Mouse (Mus musculus): Measurements from ENCODE around the gene Syk. TPM values are rescaled to one million over a fixed set of nuclear protein-coding genes. Genes with fewer than 3 reads are reported as not detected.

The Syk gene
- polyA plus RNA-seq, 1 experiment, result 22.4 TPM

DNA sequence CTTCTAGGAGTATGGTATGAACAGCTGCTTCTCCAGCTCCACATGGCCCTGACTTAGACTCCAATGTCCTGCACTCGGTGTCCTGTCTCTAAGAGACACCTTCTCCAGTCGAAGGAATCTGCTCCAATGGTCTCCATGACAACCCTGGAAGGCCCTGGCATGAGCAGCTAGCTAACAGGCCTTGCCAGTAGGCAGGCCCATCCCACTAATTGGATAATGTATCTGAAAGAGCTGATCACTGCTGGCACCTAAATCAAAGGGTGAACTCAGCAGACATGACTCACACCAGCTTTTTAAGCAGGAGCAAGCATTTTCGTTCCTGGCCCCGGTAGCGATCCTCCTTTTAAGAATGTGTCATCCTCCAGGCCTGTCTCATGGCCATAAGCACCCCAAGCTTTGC, 96.9 kb downstream of the Syk start:
- Histone ChIP-seq H3K27ac (ENCODE audit: control insufficient read depth, insufficient read depth, low read length) (no peak overlapping the region), H3K4me1 (replicated peaks; ENCODE audit: control insufficient read depth, insufficient read depth, low read length) (peaks cover 17% of the 10 kb centered on the region), H3K36me3 (ENCODE audit: control insufficient read depth, insufficient read depth, low read length) (no peaks in the 10 kb centered on the region), H3K4me3 (ENCODE audit: control insufficient read depth, insufficient read depth, low read length) (no peak overlapping the region), H3K27me3 (ENCODE audit: control insufficient read depth, insufficient read depth, low read length) (no peaks in the 10 kb centered on the region; the same call in 1 of the 2 replicates)
- 87% methylated on average over 5 of the region's 5 CpGs for WGBS
- no peak for TF ChIP-seq POLR2A (IDR thresholded peaks at IDR 0.05; ENCODE audit: control insufficient read depth, extremely low read depth, insufficient read depth, low read length, poor library complexity)
- TF ChIP-seq CTCF (IDR thresholded peaks at IDR 0.05; ENCODE audit: borderline replicate concordance, control insufficient read depth, extremely low read depth, insufficient read depth, low read length, poor library complexity), result no peak
- no peak for DNase-seq

DNA sequence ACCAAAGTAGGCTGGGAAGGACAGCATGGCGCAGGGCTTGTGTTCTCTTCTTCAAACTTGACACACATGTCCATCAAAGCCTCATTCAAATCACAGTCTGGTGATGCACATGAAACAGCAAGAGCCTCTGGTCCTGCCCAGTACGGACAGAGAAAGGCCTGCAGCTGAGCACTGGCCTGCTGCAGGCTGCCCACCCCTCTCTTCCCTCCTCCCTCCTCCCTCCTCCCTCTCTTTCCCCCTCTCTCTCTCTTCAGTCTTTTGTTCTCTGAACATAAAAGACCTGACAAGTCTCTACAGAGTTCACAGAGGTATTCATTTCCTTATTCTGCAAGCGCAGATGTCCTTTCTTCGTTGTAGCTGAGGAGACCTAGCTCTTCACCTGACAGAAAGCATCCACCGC, 99.1 kb downstream of the Syk start:
- WGBS, result 29% methylated on average over 5 of the region's 5 CpGs
- no peak for DNase-seq
- Histone ChIP-seq H3K4me1 (replicated peaks; ENCODE audit: control insufficient read depth, insufficient read depth, low read length) (peaks cover 17% of the 10 kb centered on the region), H3K27me3 (ENCODE audit: control insufficient read depth, insufficient read depth, low read length) (no peaks in the 10 kb centered on the region; the same call in 1 of the 2 replicates), H3K4me3 (ENCODE audit: control insufficient read depth, insufficient read depth, low read length) (no peak overlapping the region), H3K36me3 (ENCODE audit: control insufficient read depth, insufficient read depth, low read length) (no peaks in the 10 kb centered on the region), H3K27ac (ENCODE audit: control insufficient read depth, insufficient read depth, low read length) (0 out of 2 replicates have a peak overlapping the region, but pooled peaks have one; percentile 14)
- TF ChIP-seq POLR2A (IDR thresholded peaks at IDR 0.05; ENCODE audit: control insufficient read depth, extremely low read depth, insufficient read depth, low read length, poor library complexity), result no peak
- TF ChIP-seq CTCF (IDR thresholded peaks at IDR 0.05; ENCODE audit: borderline replicate concordance, control insufficient read depth, extremely low read depth, insufficient read depth, low read length, poor library complexity), result no peak

DNA sequence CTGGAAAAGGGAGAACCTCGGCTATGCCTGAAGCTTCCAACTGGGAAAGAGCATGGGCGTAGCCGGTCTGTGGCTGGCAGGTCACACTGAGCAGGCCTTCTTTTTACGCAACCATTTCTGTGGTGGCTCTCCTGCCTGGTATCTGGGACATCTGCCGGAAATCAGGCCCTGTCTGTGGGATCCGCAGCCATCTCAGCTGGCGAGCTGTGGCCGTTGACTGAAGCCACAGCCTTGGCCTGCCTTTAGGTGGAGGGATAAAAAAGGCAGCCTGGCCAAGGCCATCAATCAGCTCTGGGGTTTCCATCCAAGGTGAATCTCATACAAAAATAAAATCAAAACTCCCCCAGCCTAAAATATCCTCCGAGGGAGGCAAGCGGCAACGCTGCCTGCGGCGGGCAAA, 107.5 kb downstream of the Syk start:
- Histone ChIP-seq H3K4me1 (replicated peaks; ENCODE audit: control insufficient read depth, insufficient read depth, low read length) (peaks cover 4% of the 10 kb centered on the region; the same call in 1 of the 2 replicates), H3K27me3 (ENCODE audit: control insufficient read depth, insufficient read depth, low read length) (no peaks in the 10 kb centered on the region), H3K36me3 (ENCODE audit: control insufficient read depth, insufficient read depth, low read length) (no peaks in the 10 kb centered on the region), H3K4me3 (ENCODE audit: control insufficient read depth, insufficient read depth, low read length) (no peak overlapping the region), H3K27ac (ENCODE audit: control insufficient read depth, insufficient read depth, low read length) (no peak overlapping the region)
- TF ChIP-seq POLR2A (IDR thresholded peaks at IDR 0.05; ENCODE audit: control insufficient read depth, extremely low read depth, insufficient read depth, low read length, poor library complexity), result no peak
- TF ChIP-seq CTCF (IDR thresholded peaks at IDR 0.05; ENCODE audit: borderline replicate concordance, control insufficient read depth, extremely low read depth, insufficient read depth, low read length, poor library complexity), result no peak
- WGBS, result 67% methylated on average over 13 of the region's 13 CpGs
- no peak for DNase-seq

DNA sequence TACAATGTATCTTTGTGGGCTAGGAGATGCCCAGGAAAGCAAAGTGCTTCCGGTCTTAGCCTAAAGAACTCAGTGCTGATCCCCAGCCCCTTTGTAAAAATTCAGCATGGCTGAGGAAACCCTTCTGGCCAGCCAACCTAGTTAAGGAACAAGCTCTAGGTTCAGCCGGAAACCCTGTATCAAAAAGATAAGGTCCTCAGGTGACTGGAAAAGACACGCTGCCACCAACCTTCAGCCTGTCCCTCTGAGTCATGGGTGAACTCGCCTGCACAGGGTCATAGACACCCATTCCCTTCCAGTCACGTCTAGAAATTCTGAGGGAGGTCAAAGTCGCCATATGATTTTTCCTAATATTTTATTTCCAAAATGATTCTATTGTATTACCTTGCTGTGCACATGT, 109.3 kb downstream of the Syk start:
- no peaks in the 10 kb centered on the region for H3K36me3 ChIP-seq (ENCODE audit: control insufficient read depth, insufficient read depth, low read length)
- H3K27me3 ChIP-seq (ENCODE audit: control insufficient read depth, insufficient read depth, low read length), result no peaks in the 10 kb centered on the region
- no peak for DNase-seq
- WGBS, result 86% methylated on average over 6 of the region's 6 CpGs
- TF ChIP-seq CTCF (IDR thresholded peaks at IDR 0.05; ENCODE audit: borderline replicate concordance, control insufficient read depth, extremely low read depth, insufficient read depth, low read length, poor library complexity) (no peak), POLR2A (IDR thresholded peaks at IDR 0.05; ENCODE audit: control insufficient read depth, extremely low read depth, insufficient read depth, low read length, poor library complexity) (no peak)
- H3K4me1 ChIP-seq (replicated peaks; ENCODE audit: control insufficient read depth, insufficient read depth, low read length), result peaks cover 4% of the 10 kb centered on the region; the same call in 1 of the 2 replicates
- H3K27ac ChIP-seq (ENCODE audit: control insufficient read depth, insufficient read depth, low read length), result no peak overlapping the region
- no peak overlapping the region for H3K4me3 ChIP-seq (ENCODE audit: control insufficient read depth, insufficient read depth, low read length)

DNA sequence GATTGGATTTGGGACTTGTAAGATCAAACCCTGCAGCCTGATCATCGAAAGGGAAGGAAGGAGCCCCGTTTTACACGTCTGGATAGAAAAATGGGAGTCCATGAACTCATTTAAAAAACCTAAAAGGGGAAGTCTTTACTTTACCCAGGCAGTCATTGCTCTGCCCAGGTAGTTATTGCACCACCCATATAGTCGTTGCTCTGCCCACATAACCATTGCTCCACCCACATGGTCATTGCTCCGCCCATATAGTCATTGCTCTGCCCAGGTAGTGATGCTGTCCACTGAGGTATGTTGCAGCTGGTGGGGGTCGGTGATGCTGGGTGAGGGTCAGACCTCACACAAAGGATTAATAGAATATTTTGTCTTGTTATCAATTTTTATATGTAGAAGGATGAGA, 111.9 kb downstream of the Syk start:
- H3K27ac ChIP-seq (ENCODE audit: control insufficient read depth, insufficient read depth, low read length), result no peak overlapping the region
- H3K4me1 ChIP-seq (replicated peaks; ENCODE audit: control insufficient read depth, insufficient read depth, low read length), result peaks cover 8% of the 10 kb centered on the region
- no peaks in the 10 kb centered on the region for H3K27me3 ChIP-seq (ENCODE audit: control insufficient read depth, insufficient read depth, low read length)
- TF ChIP-seq CTCF (IDR thresholded peaks at IDR 0.05; ENCODE audit: borderline replicate concordance, control insufficient read depth, extremely low read depth, insufficient read depth, low read length, poor library complexity), result no peak
- no peak for TF ChIP-seq POLR2A (IDR thresholded peaks at IDR 0.05; ENCODE audit: control insufficient read depth, extremely low read depth, insufficient read depth, low read length, poor library complexity)
- no peak overlapping the region for H3K4me3 ChIP-seq (ENCODE audit: control insufficient read depth, insufficient read depth, low read length)
- 59% methylated on average over 6 of the region's 6 CpGs for WGBS
- DNase-seq, result no peak
- no peaks in the 10 kb centered on the region for H3K36me3 ChIP-seq (ENCODE audit: control insufficient read depth, insufficient read depth, low read length)

Other genes with a start within 250 kb of the Syk start
- gene Diras2, start 51.9 kb upstream of the Syk start, polyA plus RNA-seq (2012; rRNA removed), result 21.0 and 22.4 TPM in 2 replicates